Mouse (Mus musculus) right cerebral cortex, postnatal 10 days (tissue): ENCODE results near the gene Fhit.
A peak's percentile ranks its signal among the peaks of the same experiment; 100 is the strongest.
"Not testable (repeated sequence)": the region's sequence is repeated elsewhere in the genome, so short reads cannot be mapped to it uniquely, and the experiment has no call there.

ENCODE experiments used
- DNase-seq, 2 experiments: peaks; one replicate each; pipeline ENCODE4 v3.0.0; 2021; ENCODE audit warnings: low spot score in 2 of 2

Gene Fhit

GRCm38 (mm10) chr14:10013003-10013816 is 1148.6 kb downstream of the Fhit start:
- no peak for DNase-seq

GRCm38 (mm10) chr14:10006278-10006677 is 1155.6 kb downstream of the Fhit start:
- DNase-seq: no peak

DNA sequence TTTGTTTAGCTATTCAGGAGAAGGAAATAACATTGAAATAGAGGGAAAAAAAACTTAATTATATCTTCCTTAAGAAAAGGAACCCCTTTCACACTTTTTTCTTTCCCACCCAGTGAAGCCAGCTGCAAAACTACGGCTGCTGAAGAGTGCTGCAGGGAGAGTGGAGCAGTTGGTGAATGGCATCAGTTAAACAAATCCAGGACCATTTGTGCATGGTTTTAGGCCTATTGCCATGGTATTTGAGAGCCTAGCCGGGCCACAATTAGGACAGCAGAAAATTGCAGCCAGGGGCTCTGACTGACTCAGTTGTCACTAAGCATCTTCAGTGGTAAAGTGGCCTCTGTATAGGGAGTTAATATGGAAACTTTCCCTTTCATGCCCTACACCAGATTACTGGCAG is 1158.0 kb downstream of the Fhit start:
- no peak for DNase-seq

- no peak for DNase-seq
Observed at GRCm38 (mm10) chr14:9990677-9991076, 1171.2 kb downstream of the Fhit start.

DNA sequence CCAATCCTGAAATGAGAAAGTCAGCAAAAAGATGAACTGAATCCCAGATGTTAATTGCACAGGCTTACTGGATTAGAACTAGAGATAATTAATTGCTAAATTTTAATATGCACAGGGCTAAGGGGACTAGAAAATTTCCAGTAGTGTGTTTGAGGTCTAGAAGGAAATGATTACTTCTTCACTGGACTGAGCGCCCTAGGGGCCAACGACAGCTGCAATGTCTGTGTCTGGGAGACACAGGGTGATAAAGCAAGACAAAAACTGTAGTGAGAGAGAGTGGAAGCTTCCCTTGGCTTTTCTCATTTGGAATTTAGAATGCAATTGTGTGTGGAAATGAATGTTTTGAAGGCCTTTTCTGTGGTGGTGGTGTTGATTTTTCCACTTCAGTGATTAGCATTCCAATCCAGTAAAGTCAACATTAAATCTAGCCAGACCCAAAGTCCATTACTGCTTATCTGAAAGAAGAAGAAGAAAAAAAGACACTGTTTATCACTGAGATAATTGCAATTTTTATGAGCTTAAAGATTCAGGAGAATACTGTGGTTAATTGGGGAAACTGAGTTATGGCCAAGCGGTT is 1184.8 kb downstream of the Fhit start:
- DNase-seq: no peak

GRCm38 (mm10) chr14:9974402-9974801 is 1187.4 kb downstream of the Fhit start:
- DNase-seq: peak; percentile 31 to 50

- DNase-seq: no peak
Observed at GRCm38 (mm10) chr14:9963853-9964252, 1198.0 kb downstream of the Fhit start.

GRCm38 (mm10) chr14:9960396-9960795 is 1201.4 kb downstream of the Fhit start:
- DNase-seq: no peak

DNA sequence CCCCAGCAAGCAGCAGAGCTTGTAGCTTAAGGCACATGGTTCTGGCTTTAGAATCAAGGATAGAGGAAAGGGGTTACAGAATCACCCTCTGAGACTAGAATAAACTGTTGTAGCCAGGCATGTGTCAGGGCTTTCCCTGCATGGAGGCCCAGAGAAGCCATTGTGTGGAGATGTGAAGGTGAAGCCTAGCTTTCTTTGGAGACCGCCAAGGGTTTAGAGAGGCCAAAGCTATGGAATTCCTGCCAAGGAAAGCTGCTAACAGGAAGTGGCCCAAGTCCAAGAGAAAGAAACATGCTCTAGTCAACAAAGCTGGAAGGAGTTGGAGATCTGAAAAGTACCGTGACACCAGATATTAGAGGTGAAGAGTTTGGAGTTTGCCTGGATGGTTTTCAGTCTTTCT is 1262.3 kb downstream of the Fhit start:
- no peak for DNase-seq

- DNase-seq: peak; percentile 22 to 42
Observed at GRCm38 (mm10) chr14:9896556-9896955, 1265.3 kb downstream of the Fhit start.

DNA sequence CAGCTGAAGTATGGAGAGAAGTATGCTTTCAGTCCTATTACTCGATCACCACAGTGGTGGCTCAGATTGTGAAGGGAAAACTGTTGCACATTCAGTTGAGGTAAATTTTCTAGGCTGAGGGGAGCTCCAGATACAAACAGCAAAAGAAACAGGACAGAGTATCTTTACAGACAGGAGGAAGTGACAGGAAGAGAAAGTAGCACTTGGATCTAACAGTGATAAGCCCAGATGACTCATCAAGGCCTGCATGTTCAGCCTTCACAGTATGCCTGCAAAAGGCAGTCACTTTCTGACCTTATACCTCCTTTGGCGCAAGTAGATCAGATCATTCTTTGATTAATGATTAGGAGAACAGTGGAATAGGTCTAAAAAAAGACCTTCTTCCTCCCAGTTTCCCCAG is 1309.8 kb downstream of the Fhit start:
- no peak for DNase-seq

DNA sequence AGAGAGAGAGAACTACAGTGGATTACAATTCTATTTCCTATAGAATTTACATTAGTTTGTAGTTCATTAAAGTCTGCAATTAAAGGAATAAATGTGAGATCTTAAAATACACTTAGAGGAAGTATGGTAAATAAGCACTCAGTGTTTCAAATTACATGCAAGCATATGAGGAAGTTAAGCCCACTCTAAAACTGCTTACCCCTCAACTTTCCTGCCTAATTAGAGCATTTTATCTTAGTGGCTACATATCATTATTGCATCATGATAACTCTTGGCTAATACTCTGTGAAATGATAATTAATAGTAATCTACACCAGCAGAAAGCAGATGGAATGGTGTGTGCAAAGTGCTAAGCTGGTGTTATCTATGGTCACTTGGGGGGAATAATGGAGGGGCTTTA is 1329.5 kb downstream of the Fhit start:
- no peak for DNase-seq

DNA sequence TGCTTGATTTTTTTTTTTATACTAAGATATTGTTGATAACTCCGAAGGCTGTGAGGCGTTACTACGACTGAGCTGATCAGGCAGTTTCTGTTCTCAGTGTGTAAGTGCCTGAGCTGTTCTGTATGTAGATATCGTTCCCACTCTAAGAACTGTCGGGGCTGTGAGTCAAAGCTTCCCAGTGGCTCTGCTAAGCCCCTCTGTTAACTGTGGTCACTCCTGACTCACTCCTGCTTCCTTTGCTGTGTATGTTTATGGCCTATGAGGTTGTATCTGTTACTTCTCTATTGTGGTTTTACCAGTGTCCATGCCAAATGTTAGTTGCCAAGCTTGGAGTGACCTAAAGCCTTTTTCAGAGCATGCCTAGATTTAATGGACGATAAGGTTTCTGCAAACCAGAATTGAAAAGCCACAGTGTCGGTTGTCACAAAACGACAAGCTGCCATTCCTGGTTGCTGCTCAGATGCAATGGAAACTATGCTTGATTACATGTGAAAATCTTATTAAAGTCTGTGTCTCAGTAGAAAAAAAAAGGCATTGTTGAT is 1333.1 kb downstream of the Fhit start:
- DNase-seq: not testable (repeated sequence)

- no peak for DNase-seq
Observed at GRCm38 (mm10) chr14:9815963-9816362, 1345.9 kb downstream of the Fhit start.

DNA sequence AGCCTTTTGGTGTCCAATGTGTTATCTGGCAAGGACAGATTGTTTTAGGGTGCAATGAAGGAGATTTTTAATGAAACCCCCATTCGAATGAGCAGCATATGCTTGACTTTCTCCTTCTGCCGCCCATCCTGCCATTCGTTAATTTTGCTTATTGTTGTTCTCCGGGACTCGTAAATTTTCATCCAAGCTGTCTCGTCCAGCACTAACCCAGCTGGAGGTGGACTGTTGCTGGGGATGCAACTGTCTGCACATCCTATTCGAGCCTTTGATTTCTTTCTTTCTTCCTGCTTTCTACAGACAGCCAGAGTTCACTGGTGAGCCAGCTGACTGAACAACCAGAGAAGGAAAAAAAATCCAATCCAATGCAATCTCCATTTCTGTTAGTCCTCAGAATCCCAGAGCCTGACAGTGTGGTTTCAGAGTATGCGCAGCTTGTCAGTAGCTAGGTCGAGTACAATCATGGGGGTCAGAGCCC is 1350.0 kb downstream of the Fhit start:
- DNase-seq: peak in 1 of 2 experiments; percentile 37

DNA sequence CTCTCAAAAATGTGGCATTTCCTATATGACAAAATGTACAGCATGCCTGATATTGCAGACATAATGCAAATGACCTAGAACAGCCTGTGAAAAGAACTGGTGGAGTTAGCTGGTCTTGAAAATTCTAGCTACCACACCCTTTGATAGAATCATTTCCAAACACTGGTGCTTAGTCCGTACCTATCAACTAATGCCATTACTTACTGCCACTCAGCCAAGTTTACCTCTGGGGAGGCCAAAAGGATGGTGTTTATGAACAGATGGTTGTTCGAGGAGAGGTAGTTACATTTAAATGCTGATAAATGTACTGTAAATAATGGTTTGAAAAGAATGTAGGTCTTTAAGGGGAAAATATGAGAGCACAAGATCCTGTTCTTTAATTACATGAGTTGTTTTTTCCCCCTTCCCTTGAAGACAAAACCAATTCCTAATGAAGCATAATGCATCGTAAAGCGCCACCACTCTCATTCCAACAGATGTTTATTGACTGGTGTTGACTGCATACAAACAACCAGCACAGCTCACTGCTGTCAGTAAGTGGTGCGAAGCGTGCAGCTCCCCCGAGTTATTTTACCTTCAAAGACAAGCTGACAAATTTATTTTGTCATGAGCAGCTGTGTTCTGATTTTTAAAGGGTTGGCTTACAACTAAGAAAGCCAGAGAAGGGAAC is 1350.5 kb downstream of the Fhit start:
- peak; percentile 22 to 31 for DNase-seq

GRCm38 (mm10) chr14:9793403-9793802 is 1368.4 kb downstream of the Fhit start:
- no peak for DNase-seq

- no peak for DNase-seq
Observed at GRCm38 (mm10) chr14:9788402-9788950, 1373.4 kb downstream of the Fhit start.

DNA sequence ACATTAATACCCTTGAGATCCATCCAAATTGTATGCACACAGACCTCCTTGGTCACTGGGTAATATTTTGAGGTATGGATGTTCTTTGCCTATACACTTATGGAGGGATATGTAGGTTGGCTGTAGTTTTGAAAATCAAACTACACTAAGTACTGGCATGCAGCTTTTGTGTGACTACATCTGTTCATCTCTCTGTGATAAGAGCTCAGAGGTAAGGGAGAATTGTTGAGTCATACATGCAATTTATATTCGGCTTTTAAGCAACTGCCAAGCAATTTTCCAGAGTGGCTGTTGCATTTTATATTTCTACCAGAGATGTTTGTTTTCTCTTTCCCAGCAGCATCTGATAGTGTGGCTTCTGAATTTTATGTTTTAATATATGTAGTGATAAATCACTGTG is 1374.4 kb downstream of the Fhit start:
- no peak for DNase-seq

- no peak for DNase-seq
Observed at GRCm38 (mm10) chr14:9785861-9786260, 1376.0 kb downstream of the Fhit start.

- peak in 1 of 2 experiments; percentile 30 for DNase-seq
Observed at GRCm38 (mm10) chr14:9751341-9751740, 1410.5 kb downstream of the Fhit start.

GRCm38 (mm10) chr14:9748709-9749108 is 1413.1 kb downstream of the Fhit start:
- DNase-seq: peak in 1 of 2 experiments; percentile 27
